Mouse (Mus musculus): ENCODE data around the gene Ggta1.

DNA sequence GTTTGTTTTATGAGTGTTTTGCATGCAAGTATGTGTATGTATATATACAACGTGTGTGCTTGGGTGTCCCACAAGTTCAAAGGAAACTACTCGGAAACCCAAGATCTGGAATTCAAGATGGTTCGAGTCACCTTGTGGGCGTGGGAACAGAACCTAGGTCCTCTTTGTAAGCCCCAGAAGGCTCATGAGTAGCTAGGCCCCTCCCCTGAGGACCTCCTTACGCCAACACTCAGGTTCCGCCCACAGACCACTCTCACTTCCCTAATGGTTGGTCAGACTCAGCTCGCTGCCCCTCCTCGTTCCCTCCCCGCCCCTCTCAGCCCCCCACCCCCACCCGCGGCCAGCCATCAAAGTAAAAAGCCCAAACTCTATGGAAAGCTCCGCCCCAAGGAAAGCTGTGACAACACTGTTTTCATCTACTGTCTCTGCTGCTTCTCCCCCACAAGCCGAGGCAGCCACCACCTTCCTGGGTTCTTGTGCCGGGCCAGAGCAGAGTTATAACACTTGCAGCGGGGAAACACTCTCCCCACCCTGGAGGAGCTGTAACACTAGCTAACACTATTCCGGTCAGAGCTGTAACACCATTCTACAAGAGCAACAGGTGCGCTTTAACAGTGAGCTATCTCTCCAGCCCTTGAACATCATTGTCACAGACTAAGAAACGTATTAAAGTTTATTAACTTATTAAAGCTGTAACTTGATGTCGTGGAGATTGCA lies 499 bp upstream of the Ggta1 start:
- TF ChIP-seq CTCF (IDR thresholded peaks at IDR 0.05; ENCODE audit: low read depth), result no peak
- TF ChIP-seq EP300 (IDR thresholded peaks at IDR 0.05; ENCODE audit: low read depth), result no peak

All from liver, postnatal 0 days (tissue).